Mouse (Mus musculus) mouse embryonic stem cell (cell line): ENCODE results near the gene Bco2.

Source experiments
- in situ Hi-C, 2 experiments: fragments of 300-500 bp; cut with MboI; formaldehyde crosslinking; loops; 1 replicate in 1 of 2; 3 replicates in 1 of 2; pipeline ENCODE4 v1.14.3; 2019 to 2020; ENCODE audit warnings: low sequenced_read_pairs in 2 of 2, low pct_unique_long_range_greater_than_20kb in 1 of 2, mixed read lengths in 1 of 2; ENCODE audit not compliant: unreplicated experiment in 1 of 2

Bco2 gene

DNA sequence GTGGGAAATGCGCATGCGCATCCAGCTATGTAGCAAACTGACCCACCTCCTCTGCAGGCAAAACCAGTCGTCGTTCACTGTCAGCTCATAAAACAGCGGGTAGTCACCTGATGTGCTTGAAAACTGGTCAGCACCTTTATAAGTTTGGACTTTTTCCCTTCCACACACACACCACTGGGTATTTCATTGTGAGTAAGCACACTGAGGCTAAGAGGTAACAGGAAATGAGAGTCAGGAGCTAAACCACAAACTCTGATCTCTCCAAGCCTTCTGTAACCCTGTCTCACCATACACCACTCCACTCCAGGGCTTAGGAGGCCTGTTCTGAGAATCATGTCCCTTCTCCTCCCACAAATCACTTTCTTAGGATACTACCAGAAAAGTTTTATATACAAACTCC is 29.4 kb downstream of the Bco2 start:
- in situ Hi-C loops = loop anchor here (5.0 to 10.0 kb wide), 2 partner anchors 51 to 68 kb away; no protein-coding TSS in a partner anchor

DNA sequence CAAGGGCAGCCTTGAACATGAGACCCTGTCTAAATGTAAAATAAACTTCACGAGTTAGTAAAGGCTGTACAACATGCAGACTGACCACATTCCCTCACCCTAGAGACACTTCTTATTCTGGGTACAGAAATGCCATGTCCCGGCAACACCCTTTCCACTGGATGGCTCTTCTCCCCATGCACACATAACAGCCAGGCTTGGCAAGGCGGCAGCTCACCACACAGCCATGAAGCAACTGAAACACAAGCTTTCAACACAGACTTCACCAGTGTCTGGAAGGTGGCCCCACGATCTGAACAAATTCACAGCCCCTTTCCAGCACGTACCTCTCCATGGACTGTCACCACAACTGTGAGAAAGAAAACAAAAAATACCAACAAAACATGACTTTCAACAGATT is 30.0 kb downstream of the Bco2 start:
- in situ Hi-C loops = loop anchor here (5.0 to 10.0 kb wide), 2 partner anchors 50 to 68 kb away; no protein-coding TSS in a partner anchor

DNA sequence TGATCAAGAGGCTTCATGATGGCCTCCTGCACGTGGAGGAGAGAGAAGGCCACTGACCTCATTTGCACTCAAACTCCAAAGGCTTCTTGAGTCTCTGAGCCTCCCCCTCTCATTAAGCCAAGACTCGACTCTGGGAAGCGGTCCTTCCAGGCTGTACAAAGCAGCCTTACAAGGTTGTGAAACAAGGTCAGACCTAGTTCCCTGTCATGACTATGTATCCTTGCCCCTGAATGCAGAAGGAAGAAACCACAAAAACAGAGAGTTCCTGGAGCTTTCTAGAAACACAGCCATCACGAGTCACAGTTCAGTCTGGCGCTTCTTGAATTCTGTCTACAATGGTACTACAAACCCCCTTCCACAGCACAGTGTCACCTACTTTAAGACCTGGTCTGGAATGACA is 32.4 kb downstream of the Bco2 start:
- in situ Hi-C loops = loop anchor here in 1 of 2 experiments (10.0 kb wide), 1 partner anchor 48 kb away; no protein-coding TSS in a partner anchor

DNA sequence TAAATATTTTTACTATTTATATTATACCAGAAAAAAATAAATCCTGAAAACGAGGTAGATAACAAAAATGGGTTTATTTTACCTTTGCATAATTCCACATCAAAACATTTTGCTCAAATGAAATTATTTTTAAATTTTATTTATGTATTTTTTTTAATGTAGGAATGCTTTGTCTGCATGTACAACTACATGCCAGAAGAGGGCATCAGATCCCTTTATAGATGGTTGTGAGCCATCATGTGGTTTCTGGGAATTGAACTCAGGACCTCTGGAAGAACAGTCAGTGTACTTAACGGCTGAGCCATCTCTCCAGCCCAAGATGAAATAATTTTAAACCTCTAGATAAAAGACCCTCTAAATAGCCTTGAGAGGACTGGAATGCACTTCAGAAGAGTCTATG is 33.4 kb downstream of the Bco2 start:
- in situ Hi-C loops = loop anchor here in 1 of 2 experiments (10.0 kb wide), 1 partner anchor 47 kb away; no protein-coding TSS in a partner anchor

DNA sequence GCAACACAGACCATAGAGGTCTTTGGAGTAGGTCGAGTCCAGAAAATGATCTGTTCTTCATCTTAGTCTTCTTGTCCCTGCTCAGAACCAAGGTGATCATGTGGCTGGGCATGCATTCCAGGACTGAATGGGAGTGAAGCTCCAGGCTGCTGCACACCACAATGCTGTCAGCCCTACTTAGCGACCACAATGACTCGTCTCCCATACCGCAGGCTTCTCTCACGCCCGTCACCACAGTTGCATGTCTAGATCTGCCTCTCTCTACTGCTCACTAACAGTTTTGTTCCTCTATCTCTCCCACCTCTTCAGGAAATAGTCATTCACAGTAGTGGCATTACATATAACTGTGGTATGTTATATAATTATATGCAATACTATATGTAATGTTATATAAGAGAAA is 34.2 kb downstream of the Bco2 start:
- in situ Hi-C loops = loop anchor here in 1 of 2 experiments (10.0 kb wide), 1 partner anchor 46 kb away; no protein-coding TSS in a partner anchor

DNA sequence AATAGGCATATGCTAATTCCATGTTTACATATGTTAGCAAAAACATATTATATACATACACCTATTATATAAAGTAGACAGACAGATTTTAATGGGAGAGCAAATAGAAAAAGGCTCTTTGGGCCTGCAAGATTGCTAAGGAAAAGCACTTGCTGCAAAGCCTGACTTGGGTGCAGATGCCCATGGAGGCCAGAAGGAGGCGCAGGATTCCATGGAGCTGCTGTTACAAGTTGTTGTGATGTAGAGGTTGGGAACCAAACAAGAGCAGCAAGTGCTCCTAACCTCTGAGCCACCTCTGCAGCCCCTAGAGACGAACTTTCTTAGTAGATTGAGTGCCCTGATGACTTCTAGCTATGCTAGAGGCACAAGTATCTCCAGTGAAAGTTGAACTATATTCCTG is 36.2 kb downstream of the Bco2 start:
- in situ Hi-C loops = no loop called here

DNA sequence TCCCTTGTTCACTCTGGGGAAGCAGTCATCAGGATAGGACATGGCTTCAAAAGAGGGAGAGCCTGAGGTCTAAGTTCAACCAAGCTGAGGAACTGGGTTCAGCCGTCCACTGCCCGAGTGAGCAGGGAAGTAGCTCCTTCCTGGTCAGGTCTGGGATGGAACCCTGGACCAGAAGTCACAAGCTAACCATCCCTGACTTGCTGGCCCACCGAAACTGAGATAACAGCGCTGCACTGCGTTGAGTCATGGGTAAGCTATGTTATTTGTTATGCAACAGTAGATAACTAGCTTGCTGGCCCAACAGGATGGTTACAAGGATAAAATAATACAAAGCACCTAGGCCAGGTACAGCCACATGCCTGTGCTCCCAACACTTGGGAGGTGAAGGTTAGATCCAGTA is 39.5 kb downstream of the Bco2 start:
- in situ Hi-C loops = no loop called here

DNA sequence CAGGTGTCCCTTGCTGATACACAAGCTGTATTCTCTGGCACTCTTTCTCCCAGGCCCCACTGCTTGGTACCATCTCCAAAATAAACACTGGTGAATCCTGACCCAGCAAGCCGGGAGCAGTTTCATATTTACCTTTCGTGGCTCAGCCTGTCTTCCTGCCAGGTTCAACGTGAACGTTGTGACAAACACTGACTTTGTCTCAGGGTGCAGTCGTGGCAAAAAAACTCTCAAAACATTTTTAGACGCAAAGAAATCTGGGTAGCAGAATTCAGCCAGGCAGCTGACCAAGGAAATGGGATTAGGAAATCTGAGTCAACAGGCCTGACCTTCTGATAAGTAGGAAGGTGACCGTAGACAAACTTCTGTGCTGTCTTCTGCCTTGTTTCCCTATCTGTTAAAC is 47.4 kb downstream of the Bco2 start:
- in situ Hi-C loops = no loop called here

DNA sequence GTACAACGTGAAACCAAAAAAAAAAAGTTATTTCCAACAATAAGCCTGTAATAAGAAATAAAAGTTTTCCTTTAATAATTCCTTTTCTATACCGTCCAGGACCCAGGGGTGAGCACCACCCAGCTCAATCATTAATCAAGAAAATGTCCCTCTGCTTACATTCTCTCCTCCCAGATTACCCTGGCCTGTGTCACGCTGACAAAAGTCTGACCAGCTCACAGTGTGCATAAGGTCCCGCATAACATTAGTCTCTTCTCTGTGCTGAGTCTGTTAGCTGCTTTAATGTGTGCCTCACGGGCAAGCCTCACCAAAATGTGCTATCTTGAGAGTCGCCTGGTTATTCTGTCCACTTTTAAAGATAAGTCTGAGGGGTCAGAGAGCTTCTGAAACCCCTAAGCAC is 49.6 kb downstream of the Bco2 start:
- in situ Hi-C loops = no loop called here

DNA sequence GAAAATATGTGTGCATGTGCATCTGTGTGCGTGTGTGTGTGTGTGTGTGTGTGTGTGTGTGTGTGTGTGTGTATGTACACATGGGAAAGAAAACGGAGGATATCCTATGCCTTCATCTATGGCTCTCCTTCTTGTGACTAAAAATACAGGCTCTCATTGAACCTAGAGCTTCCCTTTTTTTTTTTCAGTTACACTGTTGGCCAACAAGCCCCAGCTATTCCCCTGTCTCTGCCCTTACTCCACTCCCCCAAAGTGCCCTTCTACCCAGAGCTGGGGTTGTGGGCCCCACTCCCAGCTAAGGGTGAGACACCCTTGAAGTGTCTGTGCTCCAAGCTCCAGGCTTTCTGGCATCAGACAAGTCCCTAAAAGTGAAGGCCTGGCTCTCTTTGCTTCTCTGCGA is 52.0 kb downstream of the Bco2 start:
- in situ Hi-C loops = no loop called here

DNA sequence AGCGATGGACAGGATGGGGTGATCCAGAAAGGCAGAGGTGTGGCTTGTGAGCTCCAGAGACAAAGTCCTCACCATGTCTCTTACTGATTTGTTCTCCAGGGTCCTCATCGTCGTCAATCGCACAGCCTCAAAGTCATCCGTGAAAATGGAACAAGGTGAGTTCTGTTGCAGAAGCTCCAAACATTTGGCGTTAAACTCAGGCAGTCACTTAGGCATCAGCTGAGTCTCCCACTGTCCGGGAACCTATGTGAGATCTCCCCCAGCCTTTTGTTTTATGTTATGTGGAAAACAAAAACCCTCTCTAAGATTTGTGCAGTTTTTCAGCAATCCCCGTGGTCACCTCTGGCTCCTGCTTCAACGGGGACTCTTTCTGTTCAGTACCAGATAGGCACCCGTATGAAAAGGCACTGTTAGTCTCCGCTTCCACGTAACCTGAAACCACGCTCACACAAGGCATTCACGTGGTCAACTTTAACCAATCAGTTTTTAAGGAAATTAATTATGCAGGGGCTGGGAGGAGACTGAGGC is 53.9 kb downstream of the Bco2 start:
- in situ Hi-C loops = no loop called here

DNA sequence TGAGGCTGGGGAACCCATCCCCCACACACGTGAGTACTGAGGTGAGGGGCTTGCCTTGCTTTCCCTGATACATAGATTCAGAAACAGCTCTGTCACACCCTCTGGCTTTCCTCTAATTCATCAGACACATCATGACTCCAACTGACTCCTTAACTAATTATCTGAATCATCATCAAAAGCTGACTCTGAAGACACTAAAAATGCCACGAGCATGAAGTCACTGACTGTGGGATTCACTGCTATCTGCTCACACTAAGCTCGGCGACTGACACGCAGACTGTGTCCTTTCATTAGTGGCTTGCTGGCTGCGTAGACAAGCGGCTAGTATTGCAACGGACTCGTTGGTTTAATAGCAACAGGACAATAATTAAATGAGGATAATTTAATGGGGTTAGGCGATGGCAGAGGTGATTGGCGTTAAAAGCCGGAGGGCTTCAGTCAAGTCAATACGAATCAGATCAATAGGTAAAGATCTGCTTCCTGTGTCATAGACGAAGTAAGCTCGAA is 54.5 kb downstream of the Bco2 start:
- in situ Hi-C loops = no loop called here

DNA sequence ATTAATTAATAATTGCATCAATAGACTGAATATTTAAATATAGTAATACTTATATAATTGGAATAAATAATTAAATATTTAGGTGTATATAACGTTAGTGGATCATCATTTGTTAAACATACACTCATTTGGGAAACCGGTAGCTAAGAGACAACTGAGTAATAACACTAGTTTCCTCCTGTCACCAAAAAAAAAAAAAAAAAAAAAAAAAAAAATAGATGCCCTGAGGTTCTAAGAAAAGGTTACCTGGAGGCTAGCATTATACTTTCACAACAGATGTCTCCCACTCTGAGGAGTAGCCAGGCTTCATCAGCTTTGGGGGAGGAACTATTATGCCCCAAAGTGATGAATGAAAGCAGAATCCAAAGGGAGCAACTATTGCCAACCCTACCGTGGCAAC is 55.2 kb downstream of the Bco2 start:
- in situ Hi-C loops = no loop called here

DNA sequence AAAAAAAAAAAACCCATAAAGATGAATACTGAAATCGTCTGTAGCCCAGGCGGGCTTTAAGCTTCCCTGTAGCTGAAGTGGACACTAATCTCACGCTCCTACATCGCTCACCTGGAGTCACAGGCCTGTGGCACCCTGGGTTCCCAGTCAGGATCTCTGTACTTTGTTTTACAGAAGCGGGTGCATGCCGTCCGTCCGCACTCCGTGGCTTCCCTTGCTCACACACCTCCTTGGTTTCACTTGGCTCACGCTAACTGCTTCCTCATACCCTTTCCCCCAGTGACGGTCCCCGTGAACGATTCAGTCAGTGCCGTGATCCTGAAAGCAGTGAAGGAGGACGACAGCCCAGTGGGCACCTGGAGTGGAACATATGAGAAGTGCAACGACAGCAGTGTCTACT is 56.2 kb downstream of the Bco2 start:
- in situ Hi-C loops = no loop called here

DNA sequence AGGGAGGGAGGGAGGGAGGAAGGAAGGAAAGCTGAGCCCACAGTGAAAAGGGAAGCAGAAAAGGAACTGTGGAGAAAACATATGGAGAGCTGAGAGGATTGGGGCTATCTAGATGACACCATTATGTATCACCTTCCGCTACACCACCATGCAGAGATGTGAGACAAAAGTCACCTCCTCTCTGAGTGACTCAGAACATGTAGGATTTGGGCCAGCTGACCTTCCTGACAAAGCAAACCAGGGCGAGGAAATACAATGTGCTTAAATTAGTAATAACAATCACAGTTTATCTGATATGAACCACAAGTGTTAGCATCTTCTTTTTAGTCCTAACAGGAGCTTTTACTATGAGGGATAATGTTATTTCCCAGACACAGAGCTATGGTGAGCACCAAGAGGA is 57.4 kb downstream of the Bco2 start:
- in situ Hi-C loops = no loop called here

DNA sequence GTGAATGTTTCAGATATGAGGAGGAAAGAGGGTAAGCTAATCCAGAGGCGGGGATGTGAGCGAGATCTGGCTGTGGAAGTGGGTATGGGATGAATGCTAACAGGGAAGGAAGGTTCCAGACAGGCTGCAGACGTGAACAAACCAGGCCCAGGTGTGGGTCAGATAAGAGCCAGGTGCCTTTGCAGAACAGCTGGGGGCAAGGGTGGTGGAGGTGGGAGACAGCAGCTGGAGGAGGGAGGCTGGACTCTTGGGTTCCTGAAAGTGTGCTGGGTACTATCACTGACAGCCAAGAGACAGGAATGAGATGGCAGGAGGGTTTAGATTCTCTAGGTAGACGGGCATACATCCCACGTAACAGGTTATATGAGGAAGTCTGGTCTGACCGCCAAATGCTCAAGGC is 57.9 kb downstream of the Bco2 start:
- in situ Hi-C loops = no loop called here

DNA sequence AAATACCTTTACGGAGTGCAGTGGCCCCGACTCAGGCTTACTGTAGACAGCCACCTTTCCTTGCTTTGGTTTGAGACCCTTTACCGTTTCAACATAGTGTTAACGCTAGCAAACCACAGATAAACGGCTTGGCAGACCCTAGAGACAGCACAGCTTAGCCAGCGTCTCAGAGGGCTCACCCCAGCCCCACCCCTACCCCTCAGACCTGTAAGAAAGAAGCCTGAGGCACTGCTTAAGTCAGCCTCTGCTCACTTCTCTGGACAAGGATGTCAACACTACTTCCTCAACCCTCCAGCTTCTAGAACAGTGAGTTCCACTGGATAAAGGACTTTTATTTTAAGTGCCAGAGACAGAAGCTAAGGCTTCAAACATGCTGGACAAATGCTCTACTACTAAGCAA is 58.4 kb downstream of the Bco2 start:
- in situ Hi-C loops = no loop called here

DNA sequence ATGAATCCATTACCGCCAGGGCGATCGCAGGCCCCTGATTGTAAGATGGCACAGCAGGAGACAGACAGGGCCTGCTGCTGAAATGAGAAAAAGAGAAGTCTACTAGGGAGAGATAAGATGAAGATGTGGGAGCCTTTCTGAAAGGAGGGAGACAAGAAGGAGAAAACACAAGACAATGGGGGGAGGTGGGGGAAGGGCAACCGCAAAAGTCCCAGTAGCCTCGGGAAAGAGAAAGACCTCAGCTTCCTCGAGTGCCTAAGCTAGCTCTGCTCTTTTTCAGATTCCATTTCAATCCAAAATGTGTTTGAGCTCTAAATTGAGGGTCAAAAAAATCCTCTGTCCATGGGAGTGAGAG is 58.9 kb downstream of the Bco2 start:
- in situ Hi-C loops = no loop called here

DNA sequence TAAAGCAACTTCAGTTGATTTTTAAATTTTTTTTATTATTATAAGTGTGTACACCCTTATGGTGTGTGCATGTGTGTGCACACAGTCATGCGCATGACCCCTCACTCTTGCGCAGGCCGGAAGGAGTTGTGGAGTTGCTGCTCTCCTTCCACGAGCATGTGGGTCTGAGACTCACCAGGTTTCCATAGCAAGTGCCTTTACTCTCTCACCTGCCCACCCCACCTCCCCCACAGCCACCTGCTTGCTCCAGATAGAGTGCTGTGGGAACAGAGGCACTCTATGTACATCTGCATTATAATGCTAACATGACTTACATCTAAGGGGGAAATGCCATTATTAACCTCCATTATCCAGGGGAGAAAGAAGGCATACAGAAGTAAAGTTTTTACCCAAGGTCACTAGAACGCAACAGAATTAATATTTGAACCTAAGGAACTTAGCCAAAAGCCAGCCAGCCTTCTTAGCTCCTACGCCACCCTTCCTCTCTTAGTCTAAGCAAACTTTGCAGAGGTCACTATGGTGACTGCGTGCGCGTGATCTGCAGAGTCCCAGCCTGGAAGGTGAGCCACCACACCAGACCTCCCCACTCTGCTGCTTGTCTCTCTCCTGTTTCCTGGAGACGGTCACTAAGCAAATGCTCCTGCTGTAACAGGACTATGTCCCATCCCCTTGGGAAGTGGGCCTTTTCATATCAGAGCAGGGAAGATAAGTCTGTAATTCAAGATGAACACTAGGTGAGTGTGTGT is 59.4 kb downstream of the Bco2 start:
- in situ Hi-C loops = no loop called here

DNA sequence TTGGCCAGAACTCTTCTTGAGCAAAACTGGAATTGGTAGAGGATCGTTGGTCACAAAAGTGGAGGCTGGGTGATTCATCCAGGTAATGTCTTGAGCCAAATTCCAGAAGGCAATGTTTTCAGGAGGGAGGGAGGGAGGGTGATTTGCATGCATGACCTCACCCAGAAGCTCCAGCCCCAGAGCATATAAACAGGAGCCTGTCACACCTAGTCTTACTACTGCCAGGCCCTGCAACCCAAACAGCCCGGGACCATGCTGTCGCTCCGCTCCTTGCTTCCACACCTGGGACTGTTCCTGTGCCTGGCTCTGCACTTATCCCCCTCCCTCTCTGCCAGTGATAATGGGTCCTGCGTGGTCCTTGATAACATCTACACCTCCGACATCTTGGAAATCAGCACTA is 60.7 kb downstream of the Bco2 start, which contains the start of gene Plet1:
Plet1 (plus strand) TSS at position 215 of the 400 bp plus-strand sequence.
- in situ Hi-C loops = no loop called here
